Mouse (Mus musculus): ENCODE data around the gene Rnf126.
A peak's percentile ranks its signal among the peaks of the same experiment; 100 is the strongest.

Gene Rnf126

GRCm38 (mm10) chr10:79793051-79793737 lies 26.4 kb upstream of the Rnf126 start, which contains the start of gene Palm:
Palm (plus strand) TSS chr10:79793572.
- DNase-seq (ENCODE audit: low spot score in 2 of 2), result peak; percentile 49 to 64

- no peak for DNase-seq (ENCODE audit: low spot score in 2 of 2)
Measured at GRCm38 (mm10) chr10:79792339-79793040, 25.7 kb upstream of the Rnf126 start.

- DNase-seq (ENCODE audit: low spot score in 2 of 2), result no peak
Measured at GRCm38 (mm10) chr10:79790861-79791260, 24.1 kb upstream of the Rnf126 start, which contains the start of gene Prss57. Prss57 (minus strand) TSS chr10:79790961.

- no peak for DNase-seq (ENCODE audit: low spot score in 2 of 2)
Measured at GRCm38 (mm10) chr10:79789581-79789980, 22.8 kb upstream of the Rnf126 start.

GRCm38 (mm10) chr10:79788386-79789158 lies 21.8 kb upstream of the Rnf126 start:
- peak; percentile 45 to 71 for DNase-seq (ENCODE audit: low spot score in 2 of 2)

- no peak for DNase-seq (ENCODE audit: low spot score in 2 of 2)
Measured at GRCm38 (mm10) chr10:79783920-79784800, 17.4 kb upstream of the Rnf126 start.

- no peak for DNase-seq (ENCODE audit: low spot score in 2 of 2)
Measured at GRCm38 (mm10) chr10:79783050-79783449, 16.3 kb upstream of the Rnf126 start.

- no peak for DNase-seq (ENCODE audit: low spot score in 2 of 2)
Measured at GRCm38 (mm10) chr10:79781956-79782355, 15.2 kb upstream of the Rnf126 start.

GRCm38 (mm10) chr10:79781139-79781538 lies 14.4 kb upstream of the Rnf126 start:
- DNase-seq (ENCODE audit: low spot score in 2 of 2), result no peak

- DNase-seq (ENCODE audit: low spot score in 2 of 2), result peak; percentile 79 to 82
Measured at GRCm38 (mm10) chr10:79780664-79781015, 13.9 kb upstream of the Rnf126 start.

- DNase-seq (ENCODE audit: low spot score in 2 of 2), result peak; percentile 97
Measured at GRCm38 (mm10) chr10:79779784-79780663, 13.3 kb upstream of the Rnf126 start.

GRCm38 (mm10) chr10:79779193-79779592 lies 12.4 kb upstream of the Rnf126 start:
- no peak for DNase-seq (ENCODE audit: low spot score in 2 of 2)

GRCm38 (mm10) chr10:79778006-79778405 lies 11.3 kb upstream of the Rnf126 start:
- no peak for DNase-seq (ENCODE audit: low spot score in 2 of 2)

- no peak for DNase-seq (ENCODE audit: low spot score in 2 of 2)
Measured at GRCm38 (mm10) chr10:79777103-79777531, 10.4 kb upstream of the Rnf126 start, which contains the start of gene Fstl3. Fstl3 (plus strand) TSS chr10:79777272.

- DNase-seq (ENCODE audit: low spot score in 2 of 2), result no peak
Measured at GRCm38 (mm10) chr10:79774486-79775279, 7.9 kb upstream of the Rnf126 start.

GRCm38 (mm10) chr10:79773208-79773607 lies 6.5 kb upstream of the Rnf126 start:
- no peak for DNase-seq (ENCODE audit: low spot score in 2 of 2)

GRCm38 (mm10) chr10:79772320-79772719 lies 5.6 kb upstream of the Rnf126 start:
- no peak for DNase-seq (ENCODE audit: low spot score in 2 of 2)

GRCm38 (mm10) chr10:79769329-79769728 lies 2.6 kb upstream of the Rnf126 start:
- no peak for DNase-seq (ENCODE audit: low spot score in 2 of 2)

GRCm38 (mm10) chr10:79768400-79768799 lies 1.6 kb upstream of the Rnf126 start:
- DNase-seq (ENCODE audit: low spot score in 2 of 2), result peak; percentile 62 to 68

Data from spleen, postnatal 36 days (tissue).